Mouse (Mus musculus) spleen, adult 2 months (tissue): ENCODE data around the gene Zfp57.
"Not testable (repeated sequence)": the region's sequence is repeated elsewhere in the genome, so short reads cannot be mapped to it uniquely, and the experiment has no call there.

Experiments used
- CTCF ChIP-seq: fragments of 200-500 bp; IDR thresholded peaks from 2 replicates; pipeline ENCODE4 v1.5.1; 2011; ENCODE audit warnings: mild to moderate bottlenecking, inconsistent platforms; ENCODE audit not compliant: insufficient read depth, insufficient read length, insufficient replicate concordance; ENCODE audit errors: extremely low read depth
- POLR2A ChIP-seq: fragments of 200-500 bp; IDR thresholded peaks from 2 replicates; pipeline ENCODE4 v1.6.1; 2011; ENCODE audit warnings: low read depth, low read length, inconsistent platforms

- not testable (repeated sequence) for TF ChIP-seq POLR2A, CTCF
Observed at GRCm38 (mm10) chr17:36990630-36991029, 10.3 kb upstream of the Zfp57 start.
